Mouse (Mus musculus): Measurements from ENCODE around the gene Gm10260. TPM values are rescaled to one million over a fixed set of nuclear protein-coding genes. Genes with fewer than 3 reads are reported as not detected.

Gene Gm10260
- polyA plus RNA-seq, 1 experiment from 2014 or later = 8.2 TPM

GRCm38 (mm10) chr13:97743229-97743988 lies 17.0 kb downstream of the Gm10260 start:
- ATAC-seq (replicated peaks; ENCODE audit: low FRiP score) = peak; percentile 91
- H3K27me3 ChIP-seq (replicated peaks; ENCODE audit: control insufficient read depth, insufficient read depth, low read length) = no peaks in the 10 kb centered on the region
- peak overlapping the region; percentile 38; the same call in 1 of the 2 replicates for H3K9ac ChIP-seq (ENCODE audit: low read depth, low read length)
- DNase-seq (ENCODE audit: low spot score) = peak; percentile 34
- peaks cover 8% of the 10 kb centered on the region; the same call in 1 of the 2 replicates for H3K4me1 ChIP-seq (replicated peaks; ENCODE audit: control insufficient read depth, insufficient read depth, low read length)
- H3K36me3 ChIP-seq (ENCODE audit: control insufficient read depth, insufficient read depth, low read length) = no peaks in the 10 kb centered on the region
- WGBS = 41% methylated on average over 3 of the region's 3 CpGs
- no peak overlapping the region for H3K4me3 ChIP-seq (ENCODE audit: low read depth, low read length)
- H3K4me2 ChIP-seq = peak overlapping the region; percentile 42
- peak overlapping the region; percentile 45; the same call in 1 of the 2 replicates for H3K27ac ChIP-seq (ENCODE audit: low read depth, low read length)
- no peaks in the 10 kb centered on the region for H3K9me3 ChIP-seq (ENCODE audit: control insufficient read depth, low read length)

GRCm38 (mm10) chr13:97735931-97736330 lies 24.5 kb downstream of the Gm10260 start:
- Histone ChIP-seq H3K27ac (ENCODE audit: low read depth, low read length) (no peak overlapping the region), H3K4me1 (replicated peaks; ENCODE audit: control insufficient read depth, insufficient read depth, low read length) (peaks cover 2% of the 10 kb centered on the region; the same call in 1 of the 2 replicates), H3K4me2 (no peak overlapping the region), H3K36me3 (ENCODE audit: control insufficient read depth, insufficient read depth, low read length) (no peaks in the 10 kb centered on the region), H3K9me3 (ENCODE audit: control insufficient read depth, low read length) (no peaks in the 10 kb centered on the region), H3K9ac (ENCODE audit: low read depth, low read length) (no peak overlapping the region), H3K27me3 (replicated peaks; ENCODE audit: control insufficient read depth, insufficient read depth, low read length) (no peaks in the 10 kb centered on the region), H3K4me3 (ENCODE audit: low read depth, low read length) (no peak overlapping the region)
- DNase-seq (ENCODE audit: low spot score) (no peak), ATAC-seq (replicated peaks; ENCODE audit: low FRiP score) (peak; percentile 75)
- 68% methylated on average over 6 of the region's 6 CpGs for WGBS

GRCm38 (mm10) chr13:97734760-97735159 lies 25.7 kb downstream of the Gm10260 start:
- Histone ChIP-seq H3K4me2 (no peak overlapping the region), H3K9me3 (ENCODE audit: control insufficient read depth, low read length) (no peaks in the 10 kb centered on the region), H3K4me3 (ENCODE audit: low read depth, low read length) (no peak overlapping the region), H3K36me3 (ENCODE audit: control insufficient read depth, insufficient read depth, low read length) (no peaks in the 10 kb centered on the region), H3K9ac (ENCODE audit: low read depth, low read length) (no peak overlapping the region), H3K4me1 (replicated peaks; ENCODE audit: control insufficient read depth, insufficient read depth, low read length) (peaks cover 2% of the 10 kb centered on the region; the same call in 1 of the 2 replicates), H3K27me3 (replicated peaks; ENCODE audit: control insufficient read depth, insufficient read depth, low read length) (no peaks in the 10 kb centered on the region), H3K27ac (ENCODE audit: low read depth, low read length) (no peak overlapping the region)
- no peak for ATAC-seq (replicated peaks; ENCODE audit: low FRiP score)
- WGBS = 85% methylated on average over 3 of the region's 3 CpGs
- DNase-seq (ENCODE audit: low spot score) = no peak

GRCm38 (mm10) chr13:97725160-97725825 lies 35.1 kb downstream of the Gm10260 start:
- H3K4me3 ChIP-seq (ENCODE audit: low read depth, low read length) = no peak overlapping the region
- H3K36me3 ChIP-seq (ENCODE audit: control insufficient read depth, insufficient read depth, low read length) = no peaks in the 10 kb centered on the region
- H3K9me3 ChIP-seq (ENCODE audit: control insufficient read depth, low read length) = no peaks in the 10 kb centered on the region
- no peak overlapping the region for H3K9ac ChIP-seq (ENCODE audit: low read depth, low read length)
- H3K27ac ChIP-seq (ENCODE audit: low read depth, low read length) = no peak overlapping the region
- H3K27me3 ChIP-seq (replicated peaks; ENCODE audit: control insufficient read depth, insufficient read depth, low read length) = no peaks in the 10 kb centered on the region
- DNase-seq (ENCODE audit: low spot score) = no peak
- no peak for ATAC-seq (replicated peaks; ENCODE audit: low FRiP score)
- WGBS = 82% methylated on average over 11 of the region's 11 CpGs
- H3K4me2 ChIP-seq = no peak overlapping the region
- no peaks in the 10 kb centered on the region for H3K4me1 ChIP-seq (replicated peaks; ENCODE audit: control insufficient read depth, insufficient read depth, low read length)

GRCm38 (mm10) chr13:97724551-97724950 lies 35.9 kb downstream of the Gm10260 start:
- H3K4me2 ChIP-seq = no peak overlapping the region
- H3K36me3 ChIP-seq (ENCODE audit: control insufficient read depth, insufficient read depth, low read length) = no peaks in the 10 kb centered on the region
- no peaks in the 10 kb centered on the region for H3K27me3 ChIP-seq (replicated peaks; ENCODE audit: control insufficient read depth, insufficient read depth, low read length)
- H3K4me3 ChIP-seq (ENCODE audit: low read depth, low read length) = no peak overlapping the region
- H3K9ac ChIP-seq (ENCODE audit: low read depth, low read length) = no peak overlapping the region
- DNase-seq (ENCODE audit: low spot score) (no peak), ATAC-seq (replicated peaks; ENCODE audit: low FRiP score) (no peak)
- H3K4me1 ChIP-seq (replicated peaks; ENCODE audit: control insufficient read depth, insufficient read depth, low read length) = no peaks in the 10 kb centered on the region
- no peak overlapping the region for H3K27ac ChIP-seq (ENCODE audit: low read depth, low read length)
- no peaks in the 10 kb centered on the region for H3K9me3 ChIP-seq (ENCODE audit: control insufficient read depth, low read length)
- WGBS = 80% methylated on average over 6 of the region's 6 CpGs

GRCm38 (mm10) chr13:97712506-97713275 lies 47.7 kb downstream of the Gm10260 start:
- H3K27ac ChIP-seq (ENCODE audit: low read depth, low read length) = no peak overlapping the region
- no peak overlapping the region for H3K4me3 ChIP-seq (ENCODE audit: low read depth, low read length)
- no peaks in the 10 kb centered on the region for H3K27me3 ChIP-seq (replicated peaks; ENCODE audit: control insufficient read depth, insufficient read depth, low read length)
- DNase-seq (ENCODE audit: low spot score) (no peak), ATAC-seq (replicated peaks; ENCODE audit: low FRiP score) (no peak)
- no peaks in the 10 kb centered on the region for H3K9me3 ChIP-seq (ENCODE audit: control insufficient read depth, low read length)
- H3K4me1 ChIP-seq (replicated peaks; ENCODE audit: control insufficient read depth, insufficient read depth, low read length) = no peaks in the 10 kb centered on the region
- 73% methylated on average over 8 of the region's 8 CpGs for WGBS
- no peak overlapping the region for H3K9ac ChIP-seq (ENCODE audit: low read depth, low read length)
- H3K4me2 ChIP-seq = no peak overlapping the region
- H3K36me3 ChIP-seq (ENCODE audit: control insufficient read depth, insufficient read depth, low read length) = no peaks in the 10 kb centered on the region

- Histone ChIP-seq H3K4me3 (ENCODE audit: low read depth, low read length) (no peak overlapping the region), H3K27me3 (replicated peaks; ENCODE audit: control insufficient read depth, insufficient read depth, low read length) (no peaks in the 10 kb centered on the region), H3K36me3 (ENCODE audit: control insufficient read depth, insufficient read depth, low read length) (no peaks in the 10 kb centered on the region), H3K4me1 (replicated peaks; ENCODE audit: control insufficient read depth, insufficient read depth, low read length) (no peaks in the 10 kb centered on the region), H3K9me3 (ENCODE audit: control insufficient read depth, low read length) (no peaks in the 10 kb centered on the region), H3K9ac (ENCODE audit: low read depth, low read length) (no peak overlapping the region), H3K27ac (ENCODE audit: low read depth, low read length) (no peak overlapping the region), H3K4me2 (no peak overlapping the region)
- no peak for ATAC-seq (replicated peaks; ENCODE audit: low FRiP score)
- no peak for DNase-seq (ENCODE audit: low spot score)
- 75% methylated on average over 2 of the region's 2 CpGs for WGBS
These were observed 48.9 kb downstream of the Gm10260 start for GRCm38 (mm10) chr13:97711510-97711909.

Measured in liver, embryonic 11.5 days (tissue).